Mouse (Mus musculus): Measurements from ENCODE around the gene Zbtb2. TPM values are rescaled to one million over a fixed set of nuclear protein-coding genes. Genes with fewer than 3 reads are reported as not detected.
"Not testable (repeated sequence)": the region's sequence is repeated elsewhere in the genome, so short reads cannot be mapped to it uniquely, and the experiment has no call there.

Gene Zbtb2
- polyA plus RNA-seq (2016; fragmentation: Nextera tagmentation; extraction: Ambion mirVana), result 13.4 and 14.2 TPM in 2 replicates

DNA sequence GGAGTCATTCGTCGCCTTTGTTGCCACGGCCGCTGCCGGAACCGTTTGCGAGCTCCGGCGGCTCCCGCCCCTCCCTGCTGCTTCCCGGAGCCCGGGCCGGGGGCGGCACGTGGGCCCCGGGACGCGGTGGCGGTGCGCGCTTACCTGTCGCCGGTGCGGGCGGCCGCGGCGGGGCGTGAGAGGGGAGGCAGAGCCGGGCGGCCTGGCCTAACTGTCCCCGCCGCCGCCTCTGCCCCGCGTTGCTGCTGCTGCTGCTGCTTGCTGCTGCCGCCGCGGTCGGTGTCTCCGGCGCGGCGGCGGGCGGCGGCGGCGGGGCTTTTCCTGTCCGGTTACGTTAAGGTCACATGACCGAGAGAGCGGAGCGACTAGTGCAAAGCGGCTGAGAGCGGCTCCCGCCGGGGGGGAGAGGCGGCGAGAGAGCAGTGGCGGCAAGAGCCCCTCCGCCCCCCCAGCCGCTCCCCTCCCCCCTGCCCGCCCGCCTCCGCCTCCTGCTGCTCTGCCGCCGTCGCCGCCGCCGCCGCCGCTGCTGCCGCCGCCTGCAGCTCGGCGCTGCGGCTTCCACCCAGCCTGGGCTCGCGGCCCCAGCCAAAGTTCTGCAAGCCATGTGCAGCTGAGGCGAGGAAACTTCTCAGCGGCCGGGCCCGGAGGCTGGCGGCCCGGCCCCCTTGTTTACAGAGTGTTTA lies at the start of gene Zbtb2:
Zbtb2 (minus strand) TSS at position 408 of the 683 bp plus-strand sequence.
- Histone ChIP-seq H3K27ac (ENCODE audit: poor library complexity, severe bottlenecking) (peak within 1 kb of the TSS; percentile 99), H3K4me3 (peak within 1 kb of the TSS; percentile 99), H3K4me1 (replicated peaks) (peaks cover 51% of the 10 kb centered on the region), H3K9me3 (replicated peaks) (no peaks in the 10 kb centered on the region), H3K9ac (peak within 1 kb of the TSS; percentile 100), H3K4me2 (peak within 1 kb of the TSS; percentile 94), H3K27me3 (replicated peaks) (no peaks in the 10 kb centered on the region), H3K36me3 (peaks cover under 1% of the 10 kb centered on the region; the same call in 1 of the 2 replicates)
- 1% methylated on average over 66 of the region's 87 CpGs for WGBS
- peak; percentile 37 for ATAC-seq (ENCODE audit: insufficient number of reproducible peaks, low FRiP score)

DNA sequence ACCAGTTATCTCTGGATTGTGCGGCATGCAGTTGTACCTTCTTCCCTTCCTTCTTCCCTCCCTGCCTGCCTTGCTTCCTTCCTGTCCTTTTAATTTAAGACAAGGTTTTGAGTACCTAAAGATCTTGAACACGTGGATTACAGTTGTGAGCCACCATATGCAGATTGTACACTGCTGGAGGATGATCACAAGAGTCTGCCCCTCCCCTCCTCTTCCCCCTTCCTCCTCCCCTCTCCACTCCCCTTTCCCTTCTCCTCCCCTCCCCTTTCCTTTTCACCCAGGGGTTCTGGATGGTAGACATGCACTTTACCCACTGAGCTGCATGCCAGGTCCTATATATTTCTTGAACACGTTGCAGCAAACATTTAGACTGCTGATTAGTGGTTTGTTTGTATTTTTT lies 47.5 kb upstream of the Zbtb2 start:
- no peak overlapping the region for H3K4me2 ChIP-seq
- 82% methylated on average over 3 of the region's 3 CpGs for WGBS

DNA sequence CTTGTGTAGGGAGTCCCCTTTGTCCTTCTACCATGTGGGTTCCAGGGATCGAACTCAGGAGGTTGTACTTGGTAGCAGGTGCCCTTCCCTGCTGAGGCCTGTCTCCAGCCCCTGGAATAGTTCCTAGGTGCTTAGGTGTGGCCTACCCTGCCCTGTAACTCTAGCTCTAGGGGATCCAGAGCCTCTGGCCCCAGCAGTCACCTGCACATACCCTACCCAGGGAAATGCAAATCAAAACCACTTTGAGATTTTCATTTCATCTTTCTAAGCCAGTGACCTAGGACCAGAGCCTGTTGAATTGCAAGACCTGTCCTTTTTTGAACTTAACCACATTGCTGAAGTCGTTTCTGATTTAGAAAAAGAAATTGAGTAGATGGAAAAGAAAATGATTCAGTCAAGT lies 46.0 kb upstream of the Zbtb2 start:
- Histone ChIP-seq H3K36me3 (peaks cover 33% of the 10 kb centered on the region), H3K4me1 (replicated peaks) (peaks cover 27% of the 10 kb centered on the region), H3K4me2 (peak overlapping the region; percentile 71; the same call in 1 of the 2 replicates)
- ATAC-seq (ENCODE audit: insufficient number of reproducible peaks, low FRiP score); H3K4me3 ChIP-seq; H3K9me3 ChIP-seq (replicated peaks); H3K27me3 ChIP-seq (replicated peaks); H3K9ac ChIP-seq; H3K27ac ChIP-seq (ENCODE audit: poor library complexity, severe bottlenecking): not testable (repeated sequence)
- WGBS, result 83% methylated on average over 2 of the region's 2 CpGs

More for the DNA sequence above, 47.5 kb upstream of the Zbtb2 start:
- ATAC-seq (ENCODE audit: insufficient number of reproducible peaks, low FRiP score), result no peak
- Histone ChIP-seq H3K9ac (no peak overlapping the region), H3K4me3 (no peak overlapping the region), H3K9me3 (replicated peaks) (no peaks in the 10 kb centered on the region), H3K27me3 (replicated peaks) (no peaks in the 10 kb centered on the region), H3K4me1 (replicated peaks) (peaks cover 15% of the 10 kb centered on the region), H3K36me3 (peaks cover 47% of the 10 kb centered on the region), H3K27ac (ENCODE audit: poor library complexity, severe bottlenecking) (no peak overlapping the region)

DNA sequence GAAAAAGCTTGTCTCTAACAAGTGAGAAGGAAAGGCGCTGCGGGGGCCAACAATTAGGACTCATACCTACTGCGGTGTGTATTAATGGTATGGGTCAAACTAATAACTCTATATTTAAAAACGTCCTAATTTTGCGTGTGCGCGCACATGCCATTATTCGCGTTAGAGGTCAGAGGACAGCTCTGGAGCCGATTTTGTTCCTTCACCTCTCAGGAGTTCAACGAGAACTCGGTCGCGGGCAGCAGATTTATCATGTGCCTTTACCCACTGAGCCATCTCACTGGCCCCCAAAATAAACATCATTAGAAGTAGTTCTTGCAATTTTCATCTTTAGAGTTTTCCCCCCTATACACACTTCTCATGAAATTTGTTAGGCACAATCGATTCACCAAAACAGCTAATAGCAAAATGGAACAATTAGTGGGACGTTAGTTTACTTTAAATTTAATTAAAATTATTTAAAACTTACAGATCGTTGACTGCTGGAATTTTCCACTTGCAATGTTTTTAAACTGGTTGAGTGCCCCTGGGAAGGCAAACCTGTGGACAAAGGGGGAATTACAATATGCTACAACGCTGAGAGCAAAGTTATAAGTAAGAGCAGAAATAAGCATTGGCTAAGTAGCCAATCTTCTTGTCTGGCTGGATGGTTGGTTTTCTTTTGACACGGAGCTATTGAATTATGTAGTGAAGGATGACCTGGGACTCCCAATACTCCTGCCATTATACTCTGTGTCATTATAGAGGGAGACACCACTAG lies 45.3 kb upstream of the Zbtb2 start:
- H3K4me2 ChIP-seq, result peak overlapping the region; percentile 71
- H3K27me3 ChIP-seq (replicated peaks), result no peaks in the 10 kb centered on the region
- WGBS, result 11% methylated on average over 19 of the region's 19 CpGs
- H3K4me1 ChIP-seq (replicated peaks), result peaks cover 27% of the 10 kb centered on the region
- H3K4me3 ChIP-seq, result peak overlapping the region; percentile 76
- peak overlapping the region; percentile 90 for H3K27ac ChIP-seq (ENCODE audit: poor library complexity, severe bottlenecking)
- peaks cover 31% of the 10 kb centered on the region for H3K36me3 ChIP-seq
- ATAC-seq (ENCODE audit: insufficient number of reproducible peaks, low FRiP score), result no peak; the same call in 1 of the 2 replicates
- H3K9ac ChIP-seq, result peak overlapping the region; percentile 82
- no peaks in the 10 kb centered on the region for H3K9me3 ChIP-seq (replicated peaks)

GRCm38 (mm10) chr10:4432123-4432931 lies 44.4 kb upstream of the Zbtb2 start, which contains the start of the genes Rmnd1 and Armt1:
Gene Rmnd1 (minus strand): TSS chr10:4432388.
Gene Armt1 (plus strand): TSS chr10:4432467.
- Histone ChIP-seq H3K4me2 (peak within 1 kb of the TSS; percentile 79), H3K27me3 (replicated peaks) (no peaks in the 10 kb centered on the region), H3K4me3 (peak within 1 kb of the TSS; percentile 76), H3K36me3 (peaks cover 23% of the 10 kb centered on the region), H3K9ac (peak within 1 kb of the TSS; percentile 82), H3K9me3 (replicated peaks) (no peaks in the 10 kb centered on the region), H3K4me1 (replicated peaks) (peaks cover 27% of the 10 kb centered on the region), H3K27ac (ENCODE audit: poor library complexity, severe bottlenecking) (peak within 1 kb of the TSS; percentile 90)
- ATAC-seq (ENCODE audit: insufficient number of reproducible peaks, low FRiP score), result peak; percentile 97
- WGBS, result under 1% methylated on average over 75 of the region's 75 CpGs

GRCm38 (mm10) chr10:4431746-4432122 lies 43.8 kb upstream of the Zbtb2 start:
- Histone ChIP-seq H3K27ac (ENCODE audit: poor library complexity, severe bottlenecking) (peak overlapping the region; percentile 61), H3K27me3 (replicated peaks) (no peaks in the 10 kb centered on the region), H3K4me1 (replicated peaks) (peaks cover 27% of the 10 kb centered on the region), H3K9ac (peak overlapping the region; percentile 82), H3K4me2 (peak overlapping the region; percentile 79), H3K36me3 (peaks cover 21% of the 10 kb centered on the region), H3K9me3 (replicated peaks) (no peaks in the 10 kb centered on the region), H3K4me3 (peak overlapping the region; percentile 76)
- 11% methylated on average over 5 of the region's 5 CpGs for WGBS
- ATAC-seq (ENCODE audit: insufficient number of reproducible peaks, low FRiP score), result peak; percentile 5

GRCm38 (mm10) chr10:4430826-4431225 lies 42.9 kb upstream of the Zbtb2 start:
- peak overlapping the region; percentile 79 for H3K4me2 ChIP-seq
- H3K27ac ChIP-seq (ENCODE audit: poor library complexity, severe bottlenecking), result no peak overlapping the region
- H3K4me3 ChIP-seq, result peak overlapping the region; percentile 76
- WGBS, result 88% methylated on average over 3 of the region's 3 CpGs
- H3K36me3 ChIP-seq, result peaks cover 23% of the 10 kb centered on the region
- peak overlapping the region; percentile 54 for H3K9ac ChIP-seq
- H3K9me3 ChIP-seq (replicated peaks), result no peaks in the 10 kb centered on the region
- H3K4me1 ChIP-seq (replicated peaks), result peaks cover 27% of the 10 kb centered on the region
- no peaks in the 10 kb centered on the region for H3K27me3 ChIP-seq (replicated peaks)
- no peak for ATAC-seq (ENCODE audit: insufficient number of reproducible peaks, low FRiP score)

DNA sequence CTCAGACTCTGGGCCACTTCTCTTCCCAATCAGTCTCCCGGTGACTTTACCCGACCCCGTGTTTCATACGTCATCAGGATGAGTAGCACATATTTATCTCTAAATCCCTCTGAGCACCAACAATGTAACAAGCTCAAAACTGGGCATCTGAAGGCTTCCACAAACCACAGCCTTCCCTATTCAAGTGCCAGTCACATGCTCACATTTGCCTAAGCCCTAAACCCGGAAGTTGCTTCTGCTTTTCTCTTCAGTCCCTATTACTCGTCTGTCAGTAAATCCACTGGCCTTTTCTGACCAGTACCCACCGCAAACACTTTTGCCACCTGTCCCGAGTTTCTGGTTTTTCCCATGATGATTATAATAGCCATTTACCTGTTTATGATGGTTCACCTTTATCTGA lies 42.5 kb upstream of the Zbtb2 start:
- Histone ChIP-seq H3K4me2 (no peak overlapping the region), H3K27ac (ENCODE audit: poor library complexity, severe bottlenecking) (no peak overlapping the region), H3K27me3 (replicated peaks) (no peaks in the 10 kb centered on the region), H3K9ac (peak overlapping the region; percentile 54; the same call in 1 of the 2 replicates), H3K4me3 (no peak overlapping the region), H3K36me3 (peaks cover 23% of the 10 kb centered on the region), H3K4me1 (replicated peaks) (peaks cover 27% of the 10 kb centered on the region), H3K9me3 (replicated peaks) (no peaks in the 10 kb centered on the region)
- 90% methylated on average over 8 of the region's 8 CpGs for WGBS
- no peak for ATAC-seq (ENCODE audit: insufficient number of reproducible peaks, low FRiP score)

DNA sequence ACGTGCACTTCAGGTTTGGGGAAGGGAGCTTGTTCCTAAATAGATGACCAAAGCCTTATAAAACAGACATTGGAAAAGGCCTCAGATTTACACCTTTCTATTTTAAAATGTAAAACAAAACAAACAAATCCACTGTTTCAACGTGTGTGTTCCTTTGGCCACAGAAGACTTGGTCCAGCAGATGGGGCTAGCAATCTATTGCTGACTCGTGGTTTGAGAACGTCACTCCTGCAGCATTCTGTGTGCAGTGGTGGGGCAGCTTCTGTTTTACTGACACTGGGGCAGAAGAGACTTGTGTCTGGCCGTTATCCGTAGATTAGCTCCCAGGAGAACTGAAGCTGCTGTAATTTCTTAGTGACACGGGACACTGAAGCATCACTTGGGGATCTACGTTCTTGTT lies 37.3 kb upstream of the Zbtb2 start:
- no peaks in the 10 kb centered on the region for H3K27me3 ChIP-seq (replicated peaks)
- no peak overlapping the region for H3K4me3 ChIP-seq
- no peak overlapping the region for H3K9ac ChIP-seq
- 77% methylated on average over 8 of the region's 8 CpGs for WGBS
- no peak overlapping the region for H3K27ac ChIP-seq (ENCODE audit: poor library complexity, severe bottlenecking)
- no peaks in the 10 kb centered on the region for H3K9me3 ChIP-seq (replicated peaks)
- no peak for ATAC-seq (ENCODE audit: insufficient number of reproducible peaks, low FRiP score)
- H3K4me1 ChIP-seq (replicated peaks), result peaks cover 11% of the 10 kb centered on the region; the same call in 1 of the 2 replicates
- H3K36me3 ChIP-seq, result peaks cover 69% of the 10 kb centered on the region
- H3K4me2 ChIP-seq, result no peak overlapping the region

DNA sequence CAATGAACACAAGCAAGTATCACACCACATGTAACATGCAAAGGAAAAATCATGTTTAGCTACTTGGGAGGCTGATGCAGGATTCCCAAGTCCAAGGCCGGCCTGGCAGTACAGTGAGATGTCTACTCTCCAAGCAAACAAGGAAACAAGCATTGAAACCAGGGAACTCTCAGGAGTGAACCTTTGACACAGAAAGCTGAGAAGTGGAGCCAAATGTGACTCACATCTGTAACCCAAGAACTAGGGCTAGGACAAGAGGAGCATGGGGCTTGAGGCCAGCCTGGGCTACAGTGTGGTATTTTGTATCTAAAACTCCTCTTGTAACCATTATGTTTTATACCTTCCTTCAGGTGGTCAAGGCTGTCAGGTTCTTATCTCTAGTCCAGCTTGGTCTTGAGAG lies 19.3 kb upstream of the Zbtb2 start:
- no peak overlapping the region for H3K27ac ChIP-seq (ENCODE audit: poor library complexity, severe bottlenecking)
- H3K4me3 ChIP-seq, result no peak overlapping the region
- no peak overlapping the region for H3K9ac ChIP-seq
- no peak for ATAC-seq (ENCODE audit: insufficient number of reproducible peaks, low FRiP score)
- H3K27me3 ChIP-seq (replicated peaks), result no peaks in the 10 kb centered on the region
- 84% methylated on average over 1 of the region's 1 CpGs for whole genome bisulfite sequencing
- no peak overlapping the region for H3K4me2 ChIP-seq
- peaks cover 76% of the 10 kb centered on the region for H3K36me3 ChIP-seq
- peaks cover 16% of the 10 kb centered on the region for H3K4me1 ChIP-seq (replicated peaks)
- H3K9me3 ChIP-seq (replicated peaks), result no peaks in the 10 kb centered on the region

Measured in heart, embryonic 12.5 days (tissue).